Mouse (Mus musculus) olfactory bulb, adult 2 months (tissue): ENCODE results near the gene Krt16. TPM values are rescaled to one million over a fixed set of nuclear protein-coding genes. Genes with fewer than 3 reads are reported as not detected.

Experiments
- H3K27ac ChIP-seq: fragments of 200-500 bp; 2 replicates; pipeline ENCODE4 v1.5.1; 2012; ENCODE audit warnings: low read depth, low read length; ENCODE audit not compliant: insufficient read depth
- H3K4me1 ChIP-seq: fragments of 200-500 bp; 2 replicates; pipeline ENCODE4 v1.6.1; 2012; ENCODE audit warnings: low read length; ENCODE audit not compliant: control insufficient read depth, insufficient read depth
- H3K4me3 ChIP-seq: fragments of 200-500 bp; 2 replicates; pipeline ENCODE4 v1.5.1; 2012; ENCODE audit warnings: mild to moderate bottlenecking, low read depth, low read length, moderate library complexity; ENCODE audit not compliant: insufficient read depth
- CTCF ChIP-seq: fragments of 200-500 bp; IDR thresholded peaks from 2 replicates; pipeline ENCODE4 v1.5.1; 2012; ENCODE audit warnings: low read depth, mild to moderate bottlenecking, low read length, moderate library complexity; ENCODE audit not compliant: insufficient read depth
- POLR2A ChIP-seq: fragments of 200-500 bp; IDR thresholded peaks from 2 replicates; pipeline ENCODE4 v1.6.1; 2012; ENCODE audit warnings: mild to moderate bottlenecking, low read depth, low read length, moderate library complexity; ENCODE audit not compliant: insufficient read depth
- WGBS: fragments of 180-500 bp; shearing (Covaris S2); methylation state at CpG from one replicate; pipeline ENCODE4 v1.1.7; 2018; 5-methylcytosine and 5-hydroxymethylcytosine counted together
- polyA plus RNA-seq: library from polyadenylated mRNA; stranded (reverse); fragments of >200 nt; gene quantifications from 2 replicates; pipeline ENCODE4 v1.2.4, GENCODE M21; 2012; ENCODE audit warnings: low replicate concordance; ENCODE audit not compliant: missing spikeins, insufficient read depth, insufficient read length

Gene Krt16
- not detected in 2 replicates for polyA plus RNA-seq

- TF ChIP-seq POLR2A (no peak), CTCF (no peak)
- H3K4me1 ChIP-seq = peaks cover 11% of the 10 kb centered on the region
- WGBS = 76% methylated on average over 7 of the region's 7 CpGs
These were observed at the start of gene Krt16 for GRCm38 (mm10) chr11:100248852-100249465. Gene Krt16 (minus strand): TSS chr11:100248902.

GRCm38 (mm10) chr11:100297801-100298200, 49.1 kb upstream of the Krt16 start:
- no peak overlapping the region for H3K4me3 ChIP-seq
- WGBS = 39% methylated on average over 5 of the region's 5 CpGs
- peak; percentile 57; the same call in 1 of the 2 replicates for TF ChIP-seq CTCF
- no peak for TF ChIP-seq POLR2A
- peaks cover 9% of the 10 kb centered on the region; the same call in 1 of the 2 replicates for H3K4me1 ChIP-seq
- H3K27ac ChIP-seq = no peak overlapping the region

More at GRCm38 (mm10) chr11:100248852-100249465, at the start of gene Krt16:
- H3K4me3 ChIP-seq = no peak within 1 kb of the TSS
- H3K27ac ChIP-seq = no peak within 1 kb of the TSS

- WGBS = 6% methylated on average over 10 of the region's 10 CpGs
- peaks cover 9% of the 10 kb centered on the region; the same call in 1 of the 2 replicates for H3K4me1 ChIP-seq
- H3K27ac ChIP-seq = no peak overlapping the region
- TF ChIP-seq POLR2A (no peak), CTCF (peak; percentile 99)
- H3K4me3 ChIP-seq = no peak overlapping the region
These were observed 46.6 kb upstream of the Krt16 start for GRCm38 (mm10) chr11:100295308-100295707.

GRCm38 (mm10) chr11:100292884-100293283, 44.2 kb upstream of the Krt16 start:
- Histone ChIP-seq H3K4me1 (peaks cover 5% of the 10 kb centered on the region; the same call in 1 of the 2 replicates), H3K4me3 (no peak overlapping the region), H3K27ac (no peak overlapping the region)
- no peak for TF ChIP-seq POLR2A
- TF ChIP-seq CTCF = no peak
- WGBS = 74% methylated on average over 6 of the region's 6 CpGs

- 46% methylated on average over 5 of the region's 5 CpGs for WGBS
- Histone ChIP-seq H3K27ac (no peak overlapping the region), H3K4me1 (peaks cover 9% of the 10 kb centered on the region), H3K4me3 (no peak overlapping the region)
- TF ChIP-seq CTCF (no peak), POLR2A (no peak)
These were observed 41.5 kb upstream of the Krt16 start for GRCm38 (mm10) chr11:100290235-100290634.

GRCm38 (mm10) chr11:100288942-100289341, 40.2 kb upstream of the Krt16 start:
- H3K4me3 ChIP-seq = no peak overlapping the region
- no peak for TF ChIP-seq POLR2A
- TF ChIP-seq CTCF = no peak
- peaks cover 7% of the 10 kb centered on the region for H3K4me1 ChIP-seq
- no peak overlapping the region for H3K27ac ChIP-seq
- whole genome bisulfite sequencing = 83% methylated on average over 6 of the region's 6 CpGs

GRCm38 (mm10) chr11:100287024-100287423, 38.3 kb upstream of the Krt16 start:
- H3K27ac ChIP-seq = no peak overlapping the region
- 44% methylated on average over 10 of the region's 10 CpGs for WGBS

GRCm38 (mm10) chr11:100284988-100285387, 36.3 kb upstream of the Krt16 start:
- Histone ChIP-seq H3K4me1 (peaks cover 9% of the 10 kb centered on the region), H3K27ac (no peak overlapping the region), H3K4me3 (no peak overlapping the region)
- 94% methylated on average over 4 of the region's 4 CpGs for WGBS
- TF ChIP-seq POLR2A (no peak), CTCF (no peak)

More at GRCm38 (mm10) chr11:100287024-100287423, 38.3 kb upstream of the Krt16 start:
- TF ChIP-seq CTCF = no peak
- no peak for TF ChIP-seq POLR2A
- H3K4me1 ChIP-seq = peaks cover 7% of the 10 kb centered on the region
- H3K4me3 ChIP-seq = no peak overlapping the region

- WGBS = 21% methylated on average over 10 of the region's 10 CpGs
- TF ChIP-seq CTCF (peak; percentile 74; the same call in 1 of the 2 replicates), POLR2A (no peak)
- Histone ChIP-seq H3K27ac (no peak overlapping the region), H3K4me1 (peaks cover 11% of the 10 kb centered on the region), H3K4me3 (no peak overlapping the region)
These were observed 33.8 kb upstream of the Krt16 start for GRCm38 (mm10) chr11:100282549-100282948.
